Mouse (Mus musculus) ES-Bruce4 (cell line): Measurements from ENCODE around the gene Eya2.

ENCODE experiments used
- CTCF ChIP-seq: IDR thresholded peaks from one replicate; pipeline ENCODE4 v1.8.1; 2011; ENCODE audit warnings: low read depth, low read length
- EP300 ChIP-seq: IDR thresholded peaks from 2 replicates; pipeline ENCODE4 v1.6.1; 2011; ENCODE audit warnings: low read depth, low read length; ENCODE audit not compliant: insufficient read depth
- POLR2A ChIP-seq: IDR thresholded peaks from one replicate; pipeline ENCODE4 v1.8.1; 2011; ENCODE audit warnings: low read length; ENCODE audit not compliant: insufficient read depth

DNA sequence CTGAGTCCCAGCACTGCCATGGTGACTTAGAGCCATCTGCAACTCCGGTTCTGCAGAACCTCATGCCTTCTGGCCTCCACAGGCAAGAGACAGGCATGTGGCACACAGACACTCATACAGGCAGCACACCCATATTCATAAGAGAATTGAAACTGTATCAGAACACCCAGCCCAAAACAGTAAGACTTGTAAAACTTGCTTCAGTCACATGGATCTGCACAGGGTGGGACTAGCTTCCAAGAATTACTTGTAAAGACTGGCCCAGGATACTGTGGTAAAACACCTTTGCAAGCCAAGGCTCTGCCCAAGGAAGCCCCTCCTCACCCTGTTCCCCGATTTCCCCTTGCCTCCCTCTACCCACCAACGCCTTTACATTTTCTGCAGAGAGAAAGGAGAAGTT, 225.2 kb downstream of the Eya2 start:
- TF ChIP-seq CTCF (no peak), POLR2A (no peak), EP300 (no peak)
